Mouse (Mus musculus): ENCODE results near the gene G6pd2. TPM values are rescaled to one million over a fixed set of nuclear protein-coding genes. Genes with fewer than 3 reads are reported as not detected.

Gene G6pd2
- not detected in 2 replicates for polyA plus RNA-seq (2012)

GRCm38 (mm10) chr5:61808516-61808915, at the start of gene G6pd2:
TSS of gene G6pd2 (plus strand) at chr5:61808816.
- no peak for TF ChIP-seq GATA1 (IDR thresholded peaks at IDR 0.05; ENCODE audit: low read length)

- no peak for TF ChIP-seq GATA1 (IDR thresholded peaks at IDR 0.05; ENCODE audit: low read length)
Observed at GRCm38 (mm10) chr5:61764214-61764613, 44.4 kb upstream of the G6pd2 start.

GRCm38 (mm10) chr5:61832935-61833551, 24.4 kb downstream of the G6pd2 start:
- no peak for TF ChIP-seq GATA1 (IDR thresholded peaks at IDR 0.05; ENCODE audit: low read length)

GRCm38 (mm10) chr5:61843891-61844290, 35.3 kb downstream of the G6pd2 start:
- TF ChIP-seq GATA1 (IDR thresholded peaks at IDR 0.05; ENCODE audit: low read length): no peak
